Mouse (Mus musculus) layer of hippocampus, adult 8-10 months (tissue): ENCODE results near the gene Ifnar1. TPM values are rescaled to one million over a fixed set of nuclear protein-coding genes. Genes with fewer than 3 reads are reported as not detected.
"Not testable (repeated sequence)": the region's sequence is repeated elsewhere in the genome, so short reads cannot be mapped to it uniquely, and the experiment has no call there.

Source experiments
- DNase-seq, 2 experiments: peaks; one replicate each; pipeline ENCODE4 v3.0.0; 2022; ENCODE audit warnings: low spot score in 2 of 2
- total RNA-seq, 4 experiments: library from RNA; stranded (reverse); gene quantifications; 2 replicates each; pipeline ENCODE4 v1.2.4; 2022

Gene Ifnar1
- 10 to 100 TPM; 44.9 to 54.0 (median 48.4) TPM for total RNA-seq

GRCm38 (mm10) chr16:91484808-91485700, at the start of gene Ifnar1:
Gene Ifnar1, plus strand, starts transcription at chr16:91485238.
- peak; percentile 96 to 97 for DNase-seq

- no peak for DNase-seq
Observed at GRCm38 (mm10) chr16:91438081-91438480, 47.0 kb upstream of the Ifnar1 start.

GRCm38 (mm10) chr16:91438599-91438998, 46.4 kb upstream of the Ifnar1 start:
- DNase-seq = not testable (repeated sequence)

GRCm38 (mm10) chr16:91441366-91441765, 43.7 kb upstream of the Ifnar1 start:
- no peak for DNase-seq

GRCm38 (mm10) chr16:91441811-91442240, 43.2 kb upstream of the Ifnar1 start:
- DNase-seq = no peak

- DNase-seq = no peak
Observed at GRCm38 (mm10) chr16:91442446-91442845, 42.6 kb upstream of the Ifnar1 start.

- DNase-seq = no peak
Observed at GRCm38 (mm10) chr16:91443211-91443611, 41.8 kb upstream of the Ifnar1 start.

- DNase-seq = no peak
Observed at GRCm38 (mm10) chr16:91444847-91445246, 40.2 kb upstream of the Ifnar1 start.

- no peak for DNase-seq
Observed at GRCm38 (mm10) chr16:91445566-91445965, 39.5 kb upstream of the Ifnar1 start.

- DNase-seq = no peak
Observed at GRCm38 (mm10) chr16:91446778-91447511, 38.1 kb upstream of the Ifnar1 start.

GRCm38 (mm10) chr16:91447512-91447900, 37.5 kb upstream of the Ifnar1 start:
- no peak for DNase-seq

- no peak for DNase-seq
Observed at GRCm38 (mm10) chr16:91448088-91448487, 37.0 kb upstream of the Ifnar1 start.

- no peak for DNase-seq
Observed at GRCm38 (mm10) chr16:91448895-91449294, 36.1 kb upstream of the Ifnar1 start.

- no peak for DNase-seq
Observed at GRCm38 (mm10) chr16:91450137-91451064, 34.6 kb upstream of the Ifnar1 start.

- DNase-seq = no peak
Observed at GRCm38 (mm10) chr16:91451949-91452348, 33.1 kb upstream of the Ifnar1 start.

- DNase-seq = no peak
Observed at GRCm38 (mm10) chr16:91452363-91452896, 32.6 kb upstream of the Ifnar1 start.

GRCm38 (mm10) chr16:91455868-91456267, 29.2 kb upstream of the Ifnar1 start:
- DNase-seq = no peak

- no peak for DNase-seq
Observed at GRCm38 (mm10) chr16:91458301-91458746, 26.7 kb upstream of the Ifnar1 start.

- no peak for DNase-seq
Observed at GRCm38 (mm10) chr16:91458976-91459375, 26.1 kb upstream of the Ifnar1 start.

- no peak for DNase-seq
Observed at GRCm38 (mm10) chr16:91459396-91459795, 25.6 kb upstream of the Ifnar1 start.

GRCm38 (mm10) chr16:91459841-91460370, 25.1 kb upstream of the Ifnar1 start:
- DNase-seq = no peak
